Comparison of ENCODE assay signal across 17 mouse cellular contexts in the genomic region with DNA sequence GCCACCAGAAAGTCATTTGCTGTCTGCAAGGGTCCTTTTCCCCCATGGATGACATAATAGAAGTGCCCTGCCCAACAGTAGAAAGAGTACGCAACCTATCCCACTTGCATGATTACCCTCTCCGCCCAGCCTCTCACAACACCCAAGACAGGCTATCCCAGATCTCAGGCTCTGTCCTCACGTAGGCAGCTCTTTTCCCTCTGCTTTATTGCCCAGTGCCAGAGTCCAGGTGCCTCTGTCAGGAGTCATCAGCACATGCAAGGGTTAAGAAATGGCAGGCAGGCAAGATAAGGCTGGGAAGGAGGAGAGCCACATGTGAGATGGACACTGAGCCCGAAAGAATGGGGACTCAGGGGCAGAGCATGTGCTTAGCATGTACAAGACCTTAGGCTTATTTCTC.
"Had no signal": no experiment of that assay in that cellular context is flagged by ENCODE, and none has a peak within 500 bp of the region (broad histone marks: within the 10 kb centered on the region; RNA-seq: fewer than 3 reads in every experiment).

No protein-coding gene starts in this region.

- DNase-seq: kidney, adult 9 months; kidney, postnatal 36 days; lung, adult 2 months; lung, postnatal 4 days; retina, postnatal 1 day; right cerebral cortex, postnatal 4 days; thymus, postnatal 25 days had no signal

- H3K27me3 ChIP-seq: hindbrain, embryonic 15.5 days; limb, embryonic 12.5 days; midbrain, embryonic 12.5 days; neural tube, embryonic 13.5 days; stomach, embryonic 15.5 days had no signal

- H3K9ac ChIP-seq: hindbrain, embryonic 15.5 days; limb, embryonic 12.5 days; midbrain, embryonic 12.5 days; neural tube, embryonic 13.5 days; stomach, embryonic 15.5 days had no signal

- H3K27ac ChIP-seq: hindbrain, embryonic 15.5 days; kidney, postnatal 0 days; layer of hippocampus, adult 2 months; limb, embryonic 12.5 days; midbrain, embryonic 12.5 days; neural tube, embryonic 13.5 days; stomach, embryonic 15.5 days had no signal

- H3K4me3 ChIP-seq: hindbrain, embryonic 15.5 days; layer of hippocampus, adult 2 months; limb, embryonic 12.5 days; midbrain, embryonic 12.5 days; neural tube, embryonic 13.5 days; stomach, embryonic 15.5 days had no signal

- H3K9me3 ChIP-seq: hindbrain, embryonic 15.5 days; limb, embryonic 12.5 days; midbrain, embryonic 12.5 days; neural tube, embryonic 13.5 days; stomach, embryonic 15.5 days had no signal

- H3K4me1 ChIP-seq: hindbrain, embryonic 15.5 days; limb, embryonic 12.5 days; stomach, embryonic 15.5 days had no signal

- H3K36me3 ChIP-seq: hindbrain, embryonic 15.5 days; limb, embryonic 12.5 days; neural tube, embryonic 13.5 days; stomach, embryonic 15.5 days had no signal

- ATAC-seq: inflammation-experienced regulatory T-cells, adult 6 months; lung, postnatal 0 days; midbrain, embryonic 16.5 days had no signal

- H3K4me2 ChIP-seq: hindbrain, embryonic 15.5 days; limb, embryonic 12.5 days; midbrain, embryonic 12.5 days; neural tube, embryonic 13.5 days; stomach, embryonic 15.5 days had no signal
